Mouse (Mus musculus): ENCODE measurements around the gene Inpp5k.

DNA sequence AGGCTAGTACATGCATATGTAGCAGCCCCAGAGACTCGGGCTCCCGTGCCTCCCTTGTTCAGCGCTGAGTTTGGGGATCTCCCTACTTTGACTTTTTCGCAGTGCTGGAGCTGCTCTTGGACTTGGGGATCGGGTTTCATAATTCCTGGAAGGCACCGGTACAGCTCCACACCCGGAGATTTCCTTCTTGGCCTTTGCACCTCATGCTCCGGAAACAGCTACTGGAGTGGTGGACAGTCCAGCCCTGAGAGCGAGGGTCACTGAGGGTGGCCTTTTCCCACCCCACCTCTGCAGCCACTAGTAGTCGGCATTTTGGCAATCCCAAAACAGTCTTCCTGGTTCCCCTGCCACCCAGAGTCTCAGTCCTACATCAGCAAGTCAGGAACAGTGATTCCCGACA is 4.5 kb downstream of the Inpp5k start:
- TF ChIP-seq CTCF (conservative IDR thresholded peaks at IDR 0.05 in 1 of 2, IDR thresholded peaks at IDR 0.05 in 1 of 2; ENCODE audit: low read depth in 2 of 2, low read length in 2 of 2) (no peak), MAFK (IDR thresholded peaks at IDR 0.05; ENCODE audit: insufficient replicate concordance, low read length) (no peak), TCF12 (IDR thresholded peaks at IDR 0.05; ENCODE audit: low read depth, low read length) (no peak), ELF1 (IDR thresholded peaks at IDR 0.05; ENCODE audit: low read depth, low read length) (no peak), POLR2A (IDR thresholded peaks at IDR 0.05; ENCODE audit: low read depth, low read length) (no peak), RCOR1 (conservative IDR thresholded peaks at IDR 0.05; ENCODE audit: low read depth, low read length) (no peak), NRF1 (IDR thresholded peaks at IDR 0.05; ENCODE audit: low read depth, low read length) (no peak), CHD2 (IDR thresholded peaks at IDR 0.05; ENCODE audit: low read length) (no peak), POLR2AphosphoS2 (IDR thresholded peaks at IDR 0.05; ENCODE audit: low read depth, low read length) (no peak), EP300 (IDR thresholded peaks at IDR 0.05; ENCODE audit: low read length) (no peak)

Measured in CH12.LX (cell line).